ENCODE assay signal across 8 mouse cellular contexts in genomic region chr10:7954989-7955633, GRCm38 (mm10). TPM values are rescaled to one million over a fixed set of nuclear protein-coding genes. Genes with fewer than 3 reads are reported as not detected.
DNase-seq lines count a peak whose midpoint lies in the region; ATAC-seq and TF ChIP-seq lines count a peak whose summit lies in the region.

No protein-coding gene starts in this region.

- TF ChIP-seq CTCF in CH12.LX (conservative IDR thresholded peaks at IDR 0.05 in 1 of 2, IDR thresholded peaks at IDR 0.05 in 1 of 2; ENCODE audit: low read depth in 2 of 2, low read length in 2 of 2), result no peak
- no peak for TF ChIP-seq CTCF in brain, embryonic 14.5 days (IDR thresholded peaks at IDR 0.05; ENCODE audit: borderline replicate concordance, extremely low read depth, insufficient read depth, insufficient read length)

- TF ChIP-seq POLR2A in CH12.LX (IDR thresholded peaks at IDR 0.05; ENCODE audit: low read depth, low read length), result no peak
- TF ChIP-seq POLR2A in brain, embryonic 14.5 days (IDR thresholded peaks at IDR 0.05; ENCODE audit: borderline replicate concordance, extremely low read depth, insufficient read depth, insufficient read length, poor library complexity, severe bottlenecking), result no peak

- no peaks in the 10 kb centered on the region for H3K27me3 ChIP-seq in CH12.LX (replicated peaks)
- H3K27me3 ChIP-seq in erythroblast, embryonic 14.5 days (ENCODE audit: control insufficient read depth), result no peaks in the 10 kb centered on the region
- no peaks in the 10 kb centered on the region for H3K27me3 ChIP-seq in heart, embryonic 15.5 days
- no peaks in the 10 kb centered on the region for H3K27me3 ChIP-seq in neural tube, embryonic 13.5 days

- H3K9me3 ChIP-seq in CH12.LX (replicated peaks; ENCODE audit: low read length), result no peaks in the 10 kb centered on the region
- no peaks in the 10 kb centered on the region for H3K9me3 ChIP-seq in erythroblast, embryonic 14.5 days (ENCODE audit: control insufficient read depth, low read length)
- H3K9me3 ChIP-seq in heart, embryonic 15.5 days (replicated peaks), result no peaks in the 10 kb centered on the region
- no peaks in the 10 kb centered on the region for H3K9me3 ChIP-seq in neural tube, embryonic 13.5 days

- in situ Hi-C loops in CH12.LX (cut with MboI; ENCODE audit: low pct_ligation_motif_present, low pct_unique_long_range_greater_than_20kb, low sequenced_read_pairs), result no loop called here

- no peak for TF ChIP-seq EP300 in CH12.LX (IDR thresholded peaks at IDR 0.05; ENCODE audit: low read length)

- no peak for DNase-seq in CH12.LX (ENCODE audit: extremely low read depth)
- DNase-seq in brain, embryonic 14.5 days (ENCODE audit: low read depth), result peak; percentile 53
- DNase-seq in kidney, postnatal 10 days, result peak; percentile 63
- DNase-seq in lung, adult 18-20 months, result peak; percentile 36 to 45
- peak; percentile 64 for DNase-seq in testis, postnatal 10 days (ENCODE audit: low spot score)

- peaks cover 0 to 11% of the 10 kb centered on the region in 2 experiments for H3K36me3 ChIP-seq in CH12.LX (replicated peaks in 1 of 2; ENCODE audit: control insufficient read depth in 1 of 2, insufficient read depth in 1 of 2, low read length in 1 of 2)
- H3K36me3 ChIP-seq in erythroblast, embryonic 14.5 days (ENCODE audit: control insufficient read depth), result peaks cover 7% of the 10 kb centered on the region
- no peaks in the 10 kb centered on the region for H3K36me3 ChIP-seq in heart, embryonic 15.5 days
- no peaks in the 10 kb centered on the region for H3K36me3 ChIP-seq in neural tube, embryonic 13.5 days

- H3K4me2 ChIP-seq in CH12.LX (ENCODE audit: insufficient read depth, low read depth, poor library complexity, severe bottlenecking), result peak overlapping the region; percentile 6
- peak overlapping the region; percentile 63 for H3K4me2 ChIP-seq in heart, embryonic 15.5 days
- peak overlapping the region; percentile 78 for H3K4me2 ChIP-seq in neural tube, embryonic 13.5 days

- peaks cover 56% of the 10 kb centered on the region for H3K79me2 ChIP-seq in CH12.LX (replicated peaks; ENCODE audit: control insufficient read depth, extremely low read depth, insufficient read depth, poor library complexity, severe bottlenecking)

- under 1% methylated on average over 24 of the region's 31 CpGs for WGBS in heart, embryonic 15.5 days
- whole genome bisulfite sequencing in neural tube, embryonic 13.5 days, result under 1% methylated on average over 23 of the region's 31 CpGs

- peak overlapping the region; percentile 100 for H3K9ac ChIP-seq in CH12.LX (ENCODE audit: insufficient read depth, low read depth)
- H3K9ac ChIP-seq in heart, embryonic 15.5 days, result peak overlapping the region; percentile 97
- peak overlapping the region; percentile 99 for H3K9ac ChIP-seq in neural tube, embryonic 13.5 days

- dilution Hi-C loops in CH12.LX (cut with MboI; ENCODE audit: extremely low pct_ligation_motif_present, extremely low pct_unique_long_range_greater_than_20kb, low sequenced_read_pairs), result no loop called here

- H3K27ac ChIP-seq in CH12.LX (ENCODE audit: insufficient read depth, low read depth), result peak overlapping the region; percentile 77
- peak overlapping the region; percentile 100 for H3K27ac ChIP-seq in heart, embryonic 15.5 days
- H3K27ac ChIP-seq in neural tube, embryonic 13.5 days (replicated peaks), result peak overlapping the region; percentile 100

- peak overlapping the region; percentile 69 to 87 (median 75) for H3K4me3 ChIP-seq in CH12.LX (replicated peaks in 1 of 3; ENCODE audit: low read depth in 2 of 3, low read length in 2 of 3, poor library complexity in 1 of 3)
- peak overlapping the region; percentile 92 for H3K4me3 ChIP-seq in erythroblast, embryonic 14.5 days (replicated peaks)
- peak overlapping the region; percentile 79 for H3K4me3 ChIP-seq in heart, embryonic 15.5 days
- peak overlapping the region; percentile 95 for H3K4me3 ChIP-seq in neural tube, embryonic 13.5 days

- no peak for TF ChIP-seq RAD21 in CH12.LX (IDR thresholded peaks at IDR 0.05; ENCODE audit: low read depth, low read length)

- peak; percentile 30 for ATAC-seq in heart, embryonic 15.5 days (replicated peaks; ENCODE audit: insufficient number of reproducible peaks, insufficient read depth, low FRiP score, low read depth)
- no peak; the same call in none of the 2 replicates for ATAC-seq in neural tube, embryonic 13.5 days (ENCODE audit: low read depth)

- peaks cover 6 to 33% of the 10 kb centered on the region in 2 experiments; a peak in 3 of 4 replicates for H3K4me1 ChIP-seq in CH12.LX (ENCODE audit: control insufficient read depth in 1 of 2, insufficient read depth in 2 of 2)
- H3K4me1 ChIP-seq in erythroblast, embryonic 14.5 days (ENCODE audit: control insufficient read depth), result peaks cover 55% of the 10 kb centered on the region
- peaks cover 35% of the 10 kb centered on the region for H3K4me1 ChIP-seq in heart, embryonic 15.5 days (replicated peaks)
- H3K4me1 ChIP-seq in neural tube, embryonic 13.5 days (replicated peaks), result peaks cover 33% of the 10 kb centered on the region

TF ChIP-seq in CH12.LX, 34 proteins besides CTCF, POLR2A, EP300 and RAD21:
- TF ChIP-seq MEF2A (IDR thresholded peaks at IDR 0.05; ENCODE audit: borderline replicate concordance, low read depth, low read length), result 0 out of 2 replicates have a peak, but pooled peaks have one; percentile 5
- TF ChIP-seq MYC (IDR thresholded peaks at IDR 0.05; ENCODE audit: low read depth, low read length), result no peak
- TF ChIP-seq BHLHE40 (IDR thresholded peaks at IDR 0.05; ENCODE audit: low read depth, low read length), result 0 out of 2 replicates have a peak, but pooled peaks have one; percentile 3
- peak; percentile 1; the same call in 1 of the 2 replicates for TF ChIP-seq HCFC1 (IDR thresholded peaks at IDR 0.05; ENCODE audit: low read depth, low read length)
- TF ChIP-seq RCOR1 (conservative IDR thresholded peaks at IDR 0.05; ENCODE audit: low read depth, low read length), result no peak
- peak; percentile 86; the same call in 1 of the 2 replicates for TF ChIP-seq CHD1 (IDR thresholded peaks at IDR 0.05; ENCODE audit: low read depth, low read length)
- TF ChIP-seq MXI1 (IDR thresholded peaks at IDR 0.05; ENCODE audit: low read depth, low read length), result peak; percentile 2; the same call in 1 of the 2 replicates
- peak; percentile 20; the same call in 1 of the 2 replicates for TF ChIP-seq SIN3A (IDR thresholded peaks at IDR 0.05; ENCODE audit: low read length)

RNA-seq across cellular contexts. Expression of gene Tab2, which starts 0.9 kb away (rescaled TPM):
- total RNA-seq in CH12.LX (2012; rRNA removed) (12.7 and 13.7 TPM in 2 replicates), CH12.LX (2014; rRNA removed) (30.4 and 30.9 TPM in 2 replicates)
- 34.1 and 43.5 TPM in 2 replicates for polyA plus RNA-seq in CH12.LX (2012; ENCODE audit: insufficient read length, low read depth)
- polyA plus RNA-seq in brain, embryonic 14.5 days (2012; rRNA removed), result 41.6 and 61.3 TPM in 2 replicates
- 0.83 and 1.1 TPM in 2 replicates for polyA plus RNA-seq in erythroblast, embryonic 14.5 days (2012)
- 13.8 and 15.4 TPM in 2 replicates for polyA plus RNA-seq in heart, embryonic 15.5 days (2015; fragmentation: Nextera tagmentation; extraction: Ambion mirVana)
- polyA plus RNA-seq in neural tube, embryonic 13.5 days (2015; fragmentation: Nextera tagmentation; extraction: Ambion mirVana), result 14.3 and 15.6 TPM in 2 replicates

Comparison
In these comparisons a context has a peak if more than half of its experiments do, and no peak if none do; other contexts are left out.
1. H3K4me2 ChIP-seq: peak in every context shown above with its lines; median percentile 78 in neural tube, embryonic 13.5 days; 63 in heart, embryonic 15.5 days; 6 in CH12.LX.